Mouse (Mus musculus) retina, embryonic 14.5 days (tissue): ENCODE results near the gene Dppa4.
"Not testable (repeated sequence)": the region's sequence is repeated elsewhere in the genome, so short reads cannot be mapped to it uniquely, and the experiment has no call there.

Experiments used
- DNase-seq: peaks from one replicate; pipeline ENCODE4 v3.0.0-alpha.2; 2015; ENCODE audit warnings: low spot score

The Dppa4 gene

GRCm38 (mm10) chr16:48283517-48283916, at the start of gene Dppa4:
Dppa4 (plus strand) TSS chr16:48283733.
- no peak for DNase-seq

DNA sequence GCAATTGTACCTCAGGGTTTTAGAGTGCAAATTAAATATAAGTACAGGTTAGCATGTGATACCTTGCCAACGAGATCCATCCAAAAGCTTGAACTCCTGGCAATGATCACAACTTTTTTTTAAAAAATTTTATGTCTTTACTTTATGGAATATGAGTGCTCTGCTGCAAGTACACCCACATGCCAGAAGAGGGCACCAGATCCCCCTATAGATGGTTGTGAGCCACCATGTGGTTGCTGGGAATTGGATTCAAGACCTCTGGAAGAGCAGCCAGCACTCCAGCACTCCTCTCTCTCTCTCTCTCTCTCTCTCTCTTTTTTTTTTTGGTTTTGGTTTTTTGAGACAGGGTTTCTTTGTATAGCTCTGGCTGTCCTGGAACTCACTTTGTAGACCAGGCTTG, 48.5 kb upstream of the Dppa4 start:
- DNase-seq: no peak

DNA sequence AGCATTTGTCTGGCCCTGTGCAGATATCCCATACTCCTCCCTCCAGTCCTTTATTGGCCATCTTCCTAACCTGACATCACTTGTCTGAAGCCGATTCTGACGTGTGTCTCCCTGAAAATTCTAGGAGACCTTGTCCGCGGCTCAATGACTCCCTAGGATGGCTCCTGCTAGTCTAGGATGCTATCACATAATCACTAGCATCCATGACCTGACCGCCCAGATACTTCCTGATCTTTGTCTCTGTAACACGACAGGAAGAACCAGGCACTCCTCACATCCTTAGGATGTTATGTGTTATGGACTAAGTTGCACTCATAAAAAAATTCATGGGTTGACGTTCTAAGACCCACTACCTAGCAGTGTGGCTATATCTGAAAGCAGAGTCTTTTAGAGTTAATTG, 45.9 kb upstream of the Dppa4 start:
- no peak for DNase-seq

- no peak for DNase-seq
Measured at GRCm38 (mm10) chr16:48247044-48247661, 36.4 kb upstream of the Dppa4 start.

- no peak for DNase-seq
Measured at GRCm38 (mm10) chr16:48252824-48253223, 30.7 kb upstream of the Dppa4 start.

GRCm38 (mm10) chr16:48254584-48254983, 28.9 kb upstream of the Dppa4 start:
- no peak for DNase-seq

DNA sequence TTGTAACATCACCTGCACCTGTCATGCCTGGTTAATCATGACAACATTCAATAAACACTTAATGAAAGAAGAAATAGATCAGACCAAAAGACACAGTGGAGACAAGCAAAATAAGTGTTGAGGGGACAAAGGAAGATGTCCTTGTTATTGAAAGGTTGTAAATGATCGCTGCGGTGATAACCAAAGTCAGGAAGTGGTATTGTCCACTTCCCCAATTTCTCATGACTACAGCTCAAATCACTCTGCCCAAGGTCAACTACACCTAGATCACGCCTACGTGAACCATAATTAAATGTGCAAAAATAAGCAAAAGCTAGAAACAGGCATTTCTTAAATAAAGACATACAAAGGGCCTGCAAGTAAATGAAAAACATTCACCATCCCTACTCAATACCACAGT, 24.0 kb upstream of the Dppa4 start:
- no peak for DNase-seq

GRCm38 (mm10) chr16:48262901-48263300, 20.6 kb upstream of the Dppa4 start:
- DNase-seq: no peak

DNA sequence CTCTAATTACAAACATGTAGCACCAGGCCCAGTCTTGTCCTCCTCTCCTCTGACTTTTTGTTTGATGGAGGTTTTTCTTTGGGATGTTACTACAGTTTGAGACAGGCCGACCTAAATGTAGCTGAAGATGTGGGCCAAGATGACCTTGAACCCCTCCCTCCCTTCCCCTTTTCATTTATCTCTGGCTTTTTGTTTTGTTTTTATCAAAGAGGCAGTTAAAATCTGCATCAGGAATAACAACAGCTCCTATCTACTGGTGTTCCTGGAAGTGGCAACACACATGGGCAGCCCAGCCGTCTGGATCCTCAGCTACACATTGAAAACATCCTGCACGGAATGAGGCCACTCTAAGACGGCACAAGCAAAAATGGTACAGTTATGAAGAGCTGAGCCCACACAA, 17.7 kb upstream of the Dppa4 start:
- no peak for DNase-seq

DNA sequence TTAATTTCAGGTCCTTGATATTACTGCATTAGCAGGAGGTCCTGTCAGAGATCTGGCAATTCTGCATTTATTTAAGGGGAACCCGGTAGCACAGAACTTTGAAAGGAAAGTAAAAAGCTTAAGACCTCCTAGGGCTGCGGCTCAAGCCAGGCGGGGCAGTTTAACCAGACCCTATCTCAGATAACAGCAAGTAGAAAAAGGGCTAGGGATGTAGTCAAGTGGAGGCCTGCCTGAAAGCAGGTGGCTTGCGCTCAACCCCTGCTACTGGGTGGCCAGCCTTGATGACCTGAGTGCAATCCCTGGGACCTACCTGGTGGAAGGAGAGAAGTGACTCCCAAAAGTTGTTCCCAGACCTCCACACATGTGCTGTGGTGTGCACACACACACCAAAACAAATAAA, 6.6 kb upstream of the Dppa4 start:
- DNase-seq: no peak

GRCm38 (mm10) chr16:48280883-48281282, 2.6 kb upstream of the Dppa4 start:
- no peak for DNase-seq

GRCm38 (mm10) chr16:48282801-48283200, 732 bp upstream of the Dppa4 start:
- DNase-seq: no peak

GRCm38 (mm10) chr16:48285517-48285916, 2.0 kb downstream of the Dppa4 start:
- no peak for DNase-seq

DNA sequence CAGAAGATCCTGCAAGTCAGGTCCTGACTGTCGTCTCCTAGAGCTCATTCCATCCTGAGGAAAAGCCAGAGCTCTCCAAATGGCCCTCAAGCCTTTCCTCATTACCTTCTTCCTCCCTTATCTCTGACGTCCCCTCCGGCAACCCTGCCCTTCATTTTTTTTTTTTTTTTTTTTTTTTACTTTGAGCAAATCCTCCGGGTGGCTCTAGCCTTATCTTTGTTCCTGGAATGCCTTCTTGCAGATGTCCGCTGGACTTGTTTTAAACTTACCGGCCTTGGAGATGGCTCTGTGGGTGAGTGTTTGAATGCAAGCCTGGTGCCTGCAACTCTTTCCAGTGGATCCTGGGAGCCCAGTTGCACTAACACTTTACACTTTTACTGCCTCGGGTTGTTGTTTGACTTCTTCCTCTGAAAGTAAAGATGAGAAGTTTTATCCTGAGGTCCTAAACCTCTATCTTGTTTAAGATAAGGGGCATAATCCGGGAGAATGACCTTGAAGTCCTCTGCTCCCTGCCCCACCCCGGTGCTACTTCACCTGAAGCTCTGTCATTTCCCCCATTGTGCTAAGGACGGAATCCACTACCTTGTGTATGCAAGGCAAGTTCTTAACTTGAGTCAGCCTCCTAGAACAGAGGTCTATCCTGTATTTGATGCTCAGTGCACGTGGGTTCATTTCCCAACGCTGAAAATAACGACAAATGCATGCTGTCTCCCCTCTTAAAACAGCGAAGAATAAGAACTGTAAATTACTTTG, 14.0 kb downstream of the Dppa4 start:
- DNase-seq: no peak

DNA sequence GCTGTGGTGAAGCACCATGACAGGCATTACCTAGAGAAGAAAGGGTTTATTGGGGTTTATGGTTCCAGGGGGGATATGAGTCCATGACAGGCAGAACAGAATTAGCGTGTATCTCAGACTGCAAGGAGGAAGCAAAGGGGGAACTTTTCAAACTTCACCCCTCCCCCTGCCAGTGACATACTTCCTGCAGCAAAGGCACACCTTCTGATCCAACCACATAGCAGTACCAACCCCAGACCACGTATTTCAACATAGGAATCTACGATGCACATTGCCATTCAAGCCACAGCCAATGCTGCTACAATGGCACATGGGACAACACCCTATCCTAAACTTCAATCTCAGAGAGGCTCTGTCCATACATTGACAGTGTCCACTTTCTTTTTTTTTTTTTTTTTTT, 16.4 kb downstream of the Dppa4 start:
- DNase-seq: no peak

- DNase-seq: no peak
Measured at GRCm38 (mm10) chr16:48303509-48303908, 20.0 kb downstream of the Dppa4 start, which contains the start of gene Dppa2. Dppa2 (plus strand) TSS chr16:48303908.

- no peak for DNase-seq
Measured at GRCm38 (mm10) chr16:48303983-48304382, 20.4 kb downstream of the Dppa4 start.

GRCm38 (mm10) chr16:48308916-48309315, 25.4 kb downstream of the Dppa4 start:
- DNase-seq: not testable (repeated sequence)

GRCm38 (mm10) chr16:48309912-48310630, 26.5 kb downstream of the Dppa4 start:
- no peak for DNase-seq

GRCm38 (mm10) chr16:48315294-48315693, 31.8 kb downstream of the Dppa4 start:
- no peak for DNase-seq

DNA sequence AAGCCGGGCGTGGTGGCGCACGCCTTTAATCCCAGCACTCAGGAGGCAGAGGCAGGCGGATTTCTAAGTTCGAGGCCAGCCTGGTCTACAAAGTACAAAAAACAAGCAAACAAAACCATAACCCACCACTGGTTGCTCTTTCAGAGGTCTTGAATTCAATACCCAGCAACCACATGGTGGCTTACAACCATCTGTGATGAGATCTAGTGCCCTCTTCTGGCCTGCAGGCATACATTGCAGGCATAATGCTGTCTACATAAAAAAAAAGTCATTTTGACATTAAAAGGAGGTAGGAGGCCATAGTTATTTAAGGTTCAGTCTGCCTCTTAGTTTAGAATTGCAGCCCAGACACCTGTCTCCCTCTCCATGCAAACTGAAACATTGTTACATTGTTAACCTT, 37.2 kb downstream of the Dppa4 start:
- no peak for DNase-seq

GRCm38 (mm10) chr16:48323133-48323532, 39.6 kb downstream of the Dppa4 start:
- no peak for DNase-seq
